Mouse (Mus musculus): Measurements from ENCODE around the gene Lmnb2.

The Lmnb2 gene

GRCm38 (mm10) chr10:80917779-80918434, at the start of gene Lmnb2:
Lmnb2 (minus strand) TSS chr10:80918245.
- DNase-seq (ENCODE audit: low read depth, low spot score): no peak

GRCm38 (mm10) chr10:80967101-80967656, 49.1 kb upstream of the Lmnb2 start:
- DNase-seq (ENCODE audit: low read depth, low spot score): no peak

DNA sequence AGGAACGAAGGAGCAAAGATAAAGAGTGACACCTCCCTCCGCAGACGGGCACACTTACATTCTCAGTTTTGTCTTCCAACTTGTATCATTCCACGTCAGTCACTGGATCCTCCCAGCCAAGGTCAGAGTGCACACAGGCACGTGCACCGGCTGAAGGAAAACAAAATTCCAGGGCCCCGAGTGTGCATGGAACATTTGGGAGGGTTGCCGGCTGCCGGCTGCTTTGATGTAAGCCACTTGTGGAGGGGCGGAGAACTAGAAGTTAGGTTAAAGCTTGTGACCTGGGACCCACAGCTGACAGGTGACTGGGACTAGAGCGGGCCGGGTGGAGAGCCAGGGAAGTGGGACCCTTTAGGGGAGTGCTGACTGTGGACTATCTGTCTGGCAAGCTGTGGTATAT, 48.3 kb upstream of the Lmnb2 start:
- no peak for DNase-seq (ENCODE audit: low read depth, low spot score)

DNA sequence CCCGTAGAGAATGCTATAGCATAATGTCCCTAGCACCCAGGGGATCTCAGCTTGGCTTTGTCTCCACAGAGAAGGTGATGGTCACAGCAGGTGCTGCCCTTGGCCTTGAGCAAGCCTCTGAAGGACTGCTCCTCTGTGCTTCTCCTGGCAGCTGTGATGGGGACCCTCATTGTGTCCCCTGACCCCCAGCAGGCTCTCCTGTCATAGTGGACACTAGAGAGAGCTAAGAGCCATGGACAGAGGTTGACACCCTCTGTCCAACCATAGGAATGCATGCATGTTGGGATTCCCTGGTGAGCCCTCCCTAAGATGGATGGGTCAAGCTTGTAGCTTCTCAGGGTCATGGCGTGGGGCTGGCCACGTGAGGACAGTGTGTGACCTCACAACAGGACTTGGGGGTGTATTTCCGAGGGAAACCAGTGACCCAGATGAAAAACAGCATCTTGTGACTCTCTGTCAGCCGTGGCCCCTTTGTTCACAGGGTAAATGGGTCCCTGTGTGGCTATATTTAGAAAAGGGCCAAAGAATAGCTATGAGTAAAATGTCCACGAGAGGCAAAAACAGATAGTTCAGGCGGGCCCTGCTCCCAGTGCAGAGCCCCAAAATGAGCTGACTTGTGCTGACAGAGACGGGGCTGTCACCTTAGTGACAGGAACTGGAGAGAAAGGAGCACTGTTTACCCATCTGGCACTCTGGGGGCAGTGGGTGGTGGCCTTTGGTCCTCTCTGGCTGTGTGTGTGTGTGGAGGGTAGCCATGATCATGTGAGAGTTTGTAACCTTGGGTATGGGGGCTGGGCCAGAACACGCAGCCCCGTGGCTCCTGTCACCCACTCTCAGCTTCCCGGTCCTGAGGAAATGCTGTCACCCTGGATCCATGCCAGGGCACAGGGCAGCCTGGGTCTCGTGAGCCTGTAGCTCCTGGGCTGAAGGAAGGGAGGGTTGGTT, 45.3 kb upstream of the Lmnb2 start:
- DNase-seq (ENCODE audit: low read depth, low spot score): no peak

DNA sequence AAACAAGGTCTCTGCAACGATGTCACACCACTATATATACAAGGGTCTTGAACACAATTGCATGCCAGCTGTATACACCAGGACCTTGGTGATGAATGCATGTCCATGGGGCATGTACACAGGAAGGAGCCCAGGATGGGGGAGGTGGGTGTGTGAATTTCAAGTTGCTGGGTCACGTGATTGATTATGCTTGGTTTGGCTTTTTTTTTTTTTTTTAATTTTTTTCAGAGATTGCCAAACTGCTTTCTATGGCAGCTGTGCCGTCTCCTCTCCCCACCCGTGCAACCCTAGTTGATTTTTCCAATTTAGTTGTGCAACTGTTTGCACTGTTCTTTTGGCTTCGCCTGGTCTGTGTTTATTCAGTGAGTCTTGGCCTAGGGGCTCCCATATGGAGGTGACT, 44.5 kb upstream of the Lmnb2 start:
- no peak for DNase-seq (ENCODE audit: low read depth, low spot score)

GRCm38 (mm10) chr10:80962051-80962472, 44.0 kb upstream of the Lmnb2 start:
- no peak for DNase-seq (ENCODE audit: low read depth, low spot score)

DNA sequence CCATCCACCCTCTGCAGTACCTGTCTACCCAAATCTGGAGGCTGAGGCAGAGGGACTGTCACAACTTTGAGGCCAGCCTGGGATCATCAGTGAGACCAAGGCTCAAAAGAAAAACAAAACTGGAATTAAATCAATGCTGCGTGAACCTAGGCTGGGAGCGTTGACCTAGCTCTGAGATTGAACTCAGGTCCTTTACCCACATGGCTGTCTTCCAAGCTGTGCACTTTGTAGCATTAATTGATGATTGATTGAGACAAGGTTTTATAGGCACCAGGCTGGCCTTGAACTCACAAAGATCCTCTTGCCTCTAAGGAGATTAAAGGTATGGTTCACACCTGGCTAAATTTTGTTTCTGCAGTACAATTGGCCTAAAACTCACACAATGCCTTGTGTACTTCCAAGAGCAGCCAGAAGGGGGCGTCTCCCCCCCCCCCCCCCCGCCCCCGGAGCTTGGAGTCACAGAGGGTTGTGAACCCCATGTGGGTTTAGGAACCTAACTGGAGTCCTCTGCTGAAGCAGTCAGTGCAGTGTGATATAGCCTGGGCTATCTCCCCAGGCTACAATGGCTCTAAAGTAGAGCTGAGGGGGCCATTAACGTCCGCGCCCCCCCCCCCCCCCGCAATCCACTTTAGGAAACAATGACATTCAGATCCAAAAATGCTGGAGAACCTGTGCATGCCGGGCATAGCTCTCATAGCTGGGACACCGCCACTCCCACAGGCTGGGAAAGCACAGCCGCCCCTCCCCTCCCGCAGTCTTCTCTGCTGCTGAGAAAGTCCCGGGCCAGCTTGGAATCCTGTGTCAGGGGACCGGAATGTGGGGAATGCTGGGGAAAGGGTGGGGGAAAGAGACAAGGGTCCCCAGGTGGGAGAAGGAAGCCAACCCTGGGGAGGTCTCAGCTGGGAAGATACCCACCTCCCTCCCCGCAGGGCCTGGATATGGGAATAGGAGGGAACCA, 42.8 kb upstream of the Lmnb2 start:
- DNase-seq (ENCODE audit: low read depth, low spot score): no peak

DNA sequence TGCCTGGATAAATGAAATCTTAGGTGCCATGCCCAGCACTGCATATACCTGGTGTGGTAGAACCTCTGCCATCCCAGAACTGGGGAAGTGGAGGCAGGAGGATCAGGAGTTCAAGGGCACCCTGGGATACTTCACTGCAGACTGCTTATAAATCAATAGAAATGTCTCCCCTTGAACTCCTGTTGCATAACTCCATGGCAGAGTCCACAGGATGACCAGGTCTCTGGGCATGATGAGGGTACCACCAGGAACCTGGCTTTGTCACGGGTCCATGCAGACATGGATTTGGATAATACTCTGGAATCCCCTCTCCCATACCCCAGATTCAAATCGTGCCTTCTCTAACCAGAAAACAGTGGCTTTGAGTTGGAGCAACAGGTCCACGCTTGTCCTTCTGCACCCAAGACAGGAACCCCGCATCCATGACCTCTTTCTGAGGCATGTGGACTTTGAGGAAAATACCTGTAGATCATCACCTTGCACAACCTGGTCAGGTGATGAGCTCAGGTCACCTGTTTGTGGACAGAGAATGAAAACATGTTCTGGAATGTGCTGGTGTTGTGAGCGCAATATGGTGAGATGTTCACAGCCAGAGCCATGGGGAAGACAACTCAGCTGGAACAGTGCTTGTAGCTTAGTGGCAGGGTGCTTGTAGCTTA, 41.1 kb upstream of the Lmnb2 start:
- no peak for DNase-seq (ENCODE audit: low read depth, low spot score)

DNA sequence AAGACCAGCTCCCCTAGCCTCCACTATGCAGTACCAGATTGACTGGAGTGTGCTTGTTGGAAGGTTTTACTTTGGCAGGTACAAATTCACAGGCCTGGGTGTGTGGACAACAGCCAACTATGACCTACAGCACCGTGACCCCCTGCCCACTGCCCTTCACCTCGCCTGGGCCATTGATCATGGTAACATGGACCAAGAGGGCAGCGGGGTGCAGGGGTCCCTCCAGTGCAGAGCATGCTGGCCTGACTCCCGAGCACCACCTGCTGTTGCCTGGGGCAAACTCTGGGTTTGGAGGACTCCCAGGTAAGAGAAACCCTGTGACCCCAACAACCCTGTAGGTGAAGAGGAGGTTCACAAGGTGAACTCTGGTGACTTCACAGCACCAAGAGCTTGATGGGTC, 39.7 kb upstream of the Lmnb2 start:
- DNase-seq (ENCODE audit: low read depth, low spot score): no peak

- no peak for DNase-seq (ENCODE audit: low read depth, low spot score)
Measured at GRCm38 (mm10) chr10:80956901-80957300, 38.9 kb upstream of the Lmnb2 start.

DNA sequence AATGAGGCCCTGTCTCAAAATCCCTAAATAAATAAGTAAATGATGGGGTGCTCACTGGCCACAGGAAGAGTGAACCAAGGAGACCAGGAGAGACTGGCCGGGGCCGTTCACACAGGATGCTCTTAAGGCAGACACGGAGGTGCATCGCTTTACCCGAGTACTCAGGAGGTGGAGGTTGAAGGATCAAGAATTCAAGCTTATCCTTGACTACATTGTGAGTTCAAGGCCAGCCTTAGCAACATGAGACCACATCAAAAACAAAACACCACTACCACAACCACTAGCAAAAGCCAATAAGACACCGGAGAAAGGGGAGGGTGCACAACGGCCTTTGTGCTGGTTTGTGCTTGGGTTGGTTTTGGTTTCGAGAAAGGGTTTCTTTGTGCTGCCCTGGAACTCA, 38.3 kb upstream of the Lmnb2 start:
- no peak for DNase-seq (ENCODE audit: low read depth, low spot score)

- peak; percentile 13 for DNase-seq (ENCODE audit: low read depth, low spot score)
Measured at GRCm38 (mm10) chr10:80955536-80955935, 37.5 kb upstream of the Lmnb2 start.

DNA sequence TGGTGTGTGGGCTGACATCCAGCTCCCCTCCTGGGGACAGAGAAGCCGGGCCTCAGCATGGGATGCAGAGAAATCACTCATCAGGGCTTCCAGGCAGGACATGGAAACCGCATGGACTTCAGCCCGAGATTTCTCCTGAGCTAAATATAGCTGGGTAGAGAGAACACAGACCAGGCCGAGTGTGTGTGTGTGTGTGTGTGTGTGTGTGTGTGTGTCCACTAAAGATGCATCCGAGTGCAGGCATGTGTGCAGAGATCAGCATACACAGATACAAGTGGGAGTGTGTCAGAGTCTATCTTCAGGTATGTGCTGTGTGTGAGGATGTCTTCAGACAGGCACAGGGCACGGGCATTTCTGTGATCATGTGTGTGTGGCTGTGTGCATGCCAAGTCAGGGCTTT, 36.8 kb upstream of the Lmnb2 start:
- DNase-seq (ENCODE audit: low read depth, low spot score): no peak

GRCm38 (mm10) chr10:80954415-80954814, 36.4 kb upstream of the Lmnb2 start:
- no peak for DNase-seq (ENCODE audit: low read depth, low spot score)

GRCm38 (mm10) chr10:80952449-80952848, 34.4 kb upstream of the Lmnb2 start:
- DNase-seq (ENCODE audit: low read depth, low spot score): no peak

GRCm38 (mm10) chr10:80951761-80952390, 33.8 kb upstream of the Lmnb2 start:
- DNase-seq (ENCODE audit: low read depth, low spot score): no peak

DNA sequence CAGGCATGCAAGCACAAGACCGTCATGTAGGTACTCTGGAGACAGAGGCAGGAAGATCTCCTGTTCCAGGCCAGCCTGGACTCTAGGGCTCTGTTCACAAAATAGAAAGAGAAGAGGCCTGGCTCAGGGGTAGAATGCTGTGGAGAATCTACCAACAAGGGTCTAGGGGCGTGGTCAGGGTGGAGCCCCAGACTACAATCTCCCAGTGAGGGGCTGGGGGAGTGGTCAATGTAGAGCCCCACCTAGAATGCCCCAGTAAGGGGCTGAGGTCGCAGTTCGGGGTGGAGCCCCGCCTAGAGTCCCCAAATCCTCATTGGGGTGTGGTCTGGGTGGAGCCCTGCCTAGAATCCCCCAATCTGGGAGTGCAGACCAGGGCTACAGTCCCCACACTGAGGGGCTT, 32.3 kb upstream of the Lmnb2 start:
- DNase-seq (ENCODE audit: low read depth, low spot score): no peak

- DNase-seq (ENCODE audit: low read depth, low spot score): no peak
Measured at GRCm38 (mm10) chr10:80949081-80949480, 31.0 kb upstream of the Lmnb2 start.

GRCm38 (mm10) chr10:80948570-80948969, 30.5 kb upstream of the Lmnb2 start:
- DNase-seq (ENCODE audit: low read depth, low spot score): no peak

GRCm38 (mm10) chr10:80947802-80948201, 29.8 kb upstream of the Lmnb2 start:
- no peak for DNase-seq (ENCODE audit: low read depth, low spot score)

Data from c-Kit-negative CD71-positive TER-119-positive erythroid progenitor cells, embryonic 14.5 days (primary cell).